Mouse (Mus musculus) C2C12 (cell line): ENCODE results near the gene Banp. TPM values are rescaled to one million over a fixed set of nuclear protein-coding genes. Genes with fewer than 3 reads are reported as not detected.

Experiments
- H3K27me3 ChIP-seq: one replicate; pipeline ENCODE4 v1.6.1; 2011; ENCODE audit not compliant: control insufficient read depth, insufficient read depth, insufficient read length
- H3K36me3 ChIP-seq: one replicate; pipeline ENCODE4 v1.6.1; 2011; ENCODE audit not compliant: control insufficient read depth, insufficient read depth
- H3K4me3 ChIP-seq: one replicate; pipeline ENCODE4 v1.5.1; 2011; ENCODE audit warnings: mild to moderate bottlenecking, control low read depth; ENCODE audit not compliant: poor library complexity, insufficient read depth, severe bottlenecking
- H3K79me2 ChIP-seq: one replicate; pipeline ENCODE4 v1.6.1; 2011; ENCODE audit not compliant: control insufficient read depth, insufficient read depth
- H3K79me3 ChIP-seq: one replicate; pipeline ENCODE4 v1.6.1; 2011; ENCODE audit warnings: low read depth, control low read depth
- H3ac ChIP-seq: one replicate; pipeline ENCODE3; 2011; ENCODE audit warnings: low read depth; ENCODE audit not compliant: control insufficient read depth, insufficient read length
- CEBPB ChIP-seq: IDR thresholded peaks from one replicate; pipeline ENCODE4 v1.6.1; 2011; ENCODE audit warnings: low read depth, mild to moderate bottlenecking, control low read depth, moderate library complexity
- CTCF ChIP-seq: IDR thresholded peaks from one replicate; pipeline ENCODE4 v1.5.1; 2011; ENCODE audit not compliant: control insufficient read depth, insufficient read depth, insufficient read length
- FOSL1 ChIP-seq: IDR thresholded peaks from one replicate; pipeline ENCODE4 v1.8.0; 2011; ENCODE audit warnings: mild to moderate bottlenecking, low read length; ENCODE audit not compliant: poor library complexity, insufficient read depth, severe bottlenecking
- MAX ChIP-seq: IDR thresholded peaks from one replicate; pipeline ENCODE4 v1.6.1; 2011; ENCODE audit warnings: mild to moderate bottlenecking, control low read depth
- MYOD1 ChIP-seq: IDR thresholded peaks from one replicate; pipeline ENCODE4 v1.6.1; 2011; ENCODE audit warnings: low read depth; ENCODE audit not compliant: control insufficient read depth, insufficient read length
- MYOG ChIP-seq: IDR thresholded peaks from one replicate; pipeline ENCODE4 v1.6.1; 2011; ENCODE audit not compliant: control insufficient read depth, insufficient read length; ENCODE audit errors: extremely low read depth
- USF1 ChIP-seq: IDR thresholded peaks from one replicate; pipeline ENCODE4 v1.6.1; 2011; ENCODE audit warnings: low read depth, mild to moderate bottlenecking, control low read depth, moderate library complexity
- polyA plus RNA-seq: library from polyadenylated mRNA; unstranded; fragments of >200 nt; fragmentation: generic; extraction: Trizol; gene quantifications from one replicate; pipeline ENCODE4 v1.2.1, GENCODE M21; 2012; ENCODE audit warnings: missing spikeins

Gene Banp
- polyA plus RNA-seq, 1 experiment, result 25.9 TPM

DNA sequence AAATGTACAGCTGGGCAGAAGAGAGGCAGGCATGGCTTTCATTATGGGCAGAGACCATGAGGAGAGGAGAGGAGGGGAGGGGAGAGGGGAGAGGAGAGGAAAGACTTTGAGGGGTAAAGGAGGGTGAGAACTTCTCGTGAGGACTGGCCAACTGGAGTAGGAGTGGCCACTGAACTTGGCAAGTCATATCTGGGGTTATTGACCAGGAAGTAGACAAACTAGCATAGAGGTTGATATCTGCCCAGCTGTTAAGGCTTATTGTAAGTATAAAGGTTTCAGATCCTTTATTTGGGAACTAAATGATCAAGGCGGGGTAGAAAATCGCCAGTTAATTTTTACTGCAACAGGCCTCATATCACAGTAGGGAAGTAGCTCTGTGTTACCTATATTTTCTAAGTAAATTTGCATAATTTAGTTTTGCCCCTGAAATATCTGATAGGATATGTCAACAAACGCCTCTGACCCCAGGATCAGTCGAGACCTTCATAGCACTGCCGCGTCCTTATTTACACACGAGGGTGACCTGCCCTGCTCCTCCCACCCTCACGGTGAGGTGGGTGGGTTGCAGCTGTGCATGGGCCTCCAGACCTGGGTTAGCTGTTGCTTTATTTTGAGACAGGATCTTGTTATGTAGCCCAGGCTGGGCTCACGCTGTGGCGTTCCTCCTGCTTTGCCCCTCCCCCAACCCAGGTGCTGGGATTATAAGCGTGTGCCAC, 113.1 kb downstream of the Banp start:
- no peaks in the 10 kb centered on the region for H3K36me3 ChIP-seq
- TF ChIP-seq MAX, result no peak
- no peak for TF ChIP-seq CEBPB
- no peak for TF ChIP-seq MYOG
- TF ChIP-seq USF1, result no peak
- TF ChIP-seq CTCF, result no peak
- TF ChIP-seq MYOD1, result no peak
- no peak for TF ChIP-seq FOSL1

GRCm38 (mm10) chr8:122064353-122064752, 114.8 kb downstream of the Banp start:
- Histone ChIP-seq H3K79me3 (no peaks in the 10 kb centered on the region), H3K79me2 (no peaks in the 10 kb centered on the region), H3K4me3 (no peak overlapping the region), H3ac (no peak overlapping the region), H3K27me3 (no peaks in the 10 kb centered on the region), H3K36me3 (no peaks in the 10 kb centered on the region)
- TF ChIP-seq MAX (no peak), USF1 (no peak), MYOD1 (no peak), FOSL1 (no peak), MYOG (no peak), CEBPB (no peak), CTCF (no peak)

More for the DNA sequence above, 113.1 kb downstream of the Banp start:
- Histone ChIP-seq H3K4me3 (no peak overlapping the region), H3K79me3 (no peaks in the 10 kb centered on the region), H3K79me2 (no peaks in the 10 kb centered on the region), H3ac (no peak overlapping the region), H3K27me3 (no peaks in the 10 kb centered on the region)

- Histone ChIP-seq H3K4me3 (no peak overlapping the region), H3K36me3 (no peaks in the 10 kb centered on the region), H3K79me3 (no peaks in the 10 kb centered on the region), H3K27me3 (no peaks in the 10 kb centered on the region), H3ac (no peak overlapping the region), H3K79me2 (no peaks in the 10 kb centered on the region)
- TF ChIP-seq CEBPB, result no peak
- TF ChIP-seq CTCF, result no peak
- no peak for TF ChIP-seq MYOG
- TF ChIP-seq MAX, result no peak
- no peak for TF ChIP-seq FOSL1
Measured at GRCm38 (mm10) chr8:122067783-122068505, 118.4 kb downstream of the Banp start.

DNA sequence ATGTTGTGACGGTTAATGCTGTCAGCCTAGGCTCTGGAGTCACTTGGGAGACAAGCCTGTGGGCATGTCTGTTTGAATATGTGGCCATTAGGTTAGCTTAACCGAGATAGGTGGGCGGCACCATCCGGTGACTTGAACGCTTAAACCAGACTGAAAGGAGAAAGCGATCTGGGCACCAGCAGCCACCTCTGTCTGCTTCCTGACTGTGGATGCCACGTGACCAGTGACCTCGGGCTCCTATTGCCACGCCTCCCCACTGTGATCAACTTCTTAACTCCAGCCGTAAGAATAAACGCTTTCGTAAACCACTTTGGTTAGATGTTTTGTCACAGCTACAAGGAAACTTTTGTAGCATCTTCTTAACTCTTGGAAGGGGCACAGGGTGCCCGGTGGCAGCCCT, 119.1 kb downstream of the Banp start:
- no peaks in the 10 kb centered on the region for H3K79me2 ChIP-seq
- H3ac ChIP-seq, result no peak overlapping the region
- no peaks in the 10 kb centered on the region for H3K79me3 ChIP-seq
- no peaks in the 10 kb centered on the region for H3K27me3 ChIP-seq
- H3K4me3 ChIP-seq, result no peak overlapping the region
- no peak for TF ChIP-seq MYOG
- TF ChIP-seq USF1, result peak; percentile 51
- no peaks in the 10 kb centered on the region for H3K36me3 ChIP-seq

GRCm38 (mm10) chr8:122069281-122069680, 119.7 kb downstream of the Banp start:
- H3ac ChIP-seq, result no peak overlapping the region
- H3K4me3 ChIP-seq, result no peak overlapping the region
- H3K79me2 ChIP-seq, result no peaks in the 10 kb centered on the region
- no peaks in the 10 kb centered on the region for H3K36me3 ChIP-seq
- H3K27me3 ChIP-seq, result no peaks in the 10 kb centered on the region
- TF ChIP-seq CTCF, result no peak
- no peak for TF ChIP-seq MYOG
- TF ChIP-seq FOSL1, result no peak
- no peak for TF ChIP-seq MAX
- TF ChIP-seq USF1, result no peak
- no peak for TF ChIP-seq MYOD1
- TF ChIP-seq CEBPB, result no peak
- no peaks in the 10 kb centered on the region for H3K79me3 ChIP-seq

GRCm38 (mm10) chr8:122071193-122071592, 121.6 kb downstream of the Banp start:
- no peaks in the 10 kb centered on the region for H3K27me3 ChIP-seq
- H3K79me2 ChIP-seq, result no peaks in the 10 kb centered on the region
- H3K79me3 ChIP-seq, result no peaks in the 10 kb centered on the region
- H3ac ChIP-seq, result no peak overlapping the region
- TF ChIP-seq MYOG (no peak), MYOD1 (no peak), FOSL1 (no peak), USF1 (no peak), MAX (no peak), CEBPB (no peak), CTCF (no peak)
- no peak overlapping the region for H3K4me3 ChIP-seq
- no peaks in the 10 kb centered on the region for H3K36me3 ChIP-seq
